9 mouse cellular contexts compared by ENCODE assay signal in genomic region chr5:21866311-21866712, GRCm38 (mm10). TPM values are rescaled to one million over a fixed set of nuclear protein-coding genes. Genes with fewer than 3 reads are reported as not detected.
A peak's percentile ranks its signal among the peaks of the same experiment; 100 is the strongest.
DNase-seq lines count a peak whose midpoint lies in the region; ATAC-seq lines count a peak whose summit lies in the region.
"Had no signal": no experiment of that assay in that cellular context is flagged by ENCODE, and none has a peak within 500 bp of the region (broad histone marks: within the 10 kb centered on the region; RNA-seq: fewer than 3 reads in every experiment).

No protein-coding gene starts in this region.

- H3K4me1 ChIP-seq in heart, embryonic 16.5 days (ENCODE audit: control insufficient read depth, insufficient read depth, low read length) = no peaks in the 10 kb centered on the region
- H3K4me1 ChIP-seq in neural tube, embryonic 13.5 days (replicated peaks) = peaks cover 15% of the 10 kb centered on the region

- no peak for DNase-seq in heart, postnatal 10 days
- DNase-seq in cerebellum, adult 9-10 months = peak; percentile 39
- DNase-seq in frontal cortex, postnatal 14 days (ENCODE audit: low spot score in 2 of 2) = peak; percentile 11 to 13
- peak; percentile 17 to 25 for DNase-seq in left cerebral cortex, postnatal 10 days (ENCODE audit: extremely low spot score in 1 of 2, low spot score in 2 of 2)
- no peak for DNase-seq in ovary, postnatal 10 days (ENCODE audit: low spot score)
- no peak for DNase-seq in spleen, postnatal 14 days (ENCODE audit: low spot score in 2 of 2)

- no peaks in the 10 kb centered on the region for H3K36me3 ChIP-seq in heart, embryonic 16.5 days (ENCODE audit: control insufficient read depth, insufficient read depth)
- no peaks in the 10 kb centered on the region for H3K36me3 ChIP-seq in neural tube, embryonic 13.5 days

- H3K27me3 ChIP-seq in heart, embryonic 16.5 days (ENCODE audit: control insufficient read depth, insufficient read depth, low read length) = peaks cover 3% of the 10 kb centered on the region; the same call in 1 of the 2 replicates
- peaks cover 8% of the 10 kb centered on the region; the same call in 1 of the 2 replicates for H3K27me3 ChIP-seq in neural tube, embryonic 13.5 days

- no peaks in the 10 kb centered on the region for H3K9me3 ChIP-seq in heart, embryonic 16.5 days (replicated peaks; ENCODE audit: control insufficient read depth, low read length)
- H3K9me3 ChIP-seq in neural tube, embryonic 13.5 days = no peaks in the 10 kb centered on the region

- no peak overlapping the region for H3K9ac ChIP-seq in heart, embryonic 16.5 days (ENCODE audit: low read length)
- no peak overlapping the region for H3K9ac ChIP-seq in neural tube, embryonic 13.5 days

- H3K4me3 ChIP-seq in heart, embryonic 16.5 days (ENCODE audit: low read length) = peak overlapping the region; percentile 31; the same call in 1 of the 2 replicates
- H3K4me3 ChIP-seq in neural tube, embryonic 13.5 days = peak overlapping the region; percentile 30

- peak overlapping the region; percentile 62 for H3K4me2 ChIP-seq in heart, embryonic 16.5 days (ENCODE audit: low read depth, low read length)
- H3K4me2 ChIP-seq in neural tube, embryonic 13.5 days = peak overlapping the region; percentile 57

- no peak for ATAC-seq in heart, embryonic 16.5 days (replicated peaks; ENCODE audit: extremely low read depth, insufficient read depth, low FRiP score)
- peak; percentile 79 for ATAC-seq in neural tube, embryonic 13.5 days (ENCODE audit: low read depth)
- ATAC-seq: Patski had no signal

- intact Hi-C loops in heart, postnatal 10 days (cut with DNase I) = no loop called here
- intact Hi-C loops in left cerebral cortex, postnatal 10 days (cut with DNase I) = no loop called here

- H3K27ac ChIP-seq in heart, embryonic 16.5 days (ENCODE audit: low read length) = no peak overlapping the region
- no peak overlapping the region for H3K27ac ChIP-seq in neural tube, embryonic 13.5 days (replicated peaks)

- WGBS in heart, embryonic 16.5 days = 17% methylated on average over 6 of the region's 6 CpGs
- 8% methylated on average over 6 of the region's 6 CpGs for WGBS in neural tube, embryonic 13.5 days

RNA-seq across cellular contexts. Expression of gene Slc26a5, which starts 0.9 kb away (rescaled TPM):
- polyA plus RNA-seq in heart, embryonic 16.5 days (2015; fragmentation: Nextera tagmentation; extraction: Ambion mirVana) = not detected in 2 replicates
- total RNA-seq in heart, postnatal 10 days (2021) = not detected
- total RNA-seq in left cerebral cortex, postnatal 10 days (2021) = under 1 TPM; 0.32 to 0.47 TPM
- polyA plus RNA-seq in neural tube, embryonic 13.5 days (2015; fragmentation: Nextera tagmentation; extraction: Ambion mirVana) = not detected in 2 replicates
- polyA plus RNA-seq: Patski had no signal

Comparison
In these comparisons a context has a peak if more than half of its experiments do, and no peak if none do; other contexts are left out.
1. DNase-seq: peak in cerebellum, adult 9-10 months (single experiment), frontal cortex, postnatal 14 days (2 of 2) and left cerebral cortex, postnatal 10 days (2 of 2); none in heart, postnatal 10 days (0 of 2), ovary, postnatal 10 days (single experiment) and spleen, postnatal 14 days (0 of 2).